Mouse (Mus musculus) CH12.LX (cell line): ENCODE results near the gene Gm10100.
"Not testable (repeated sequence)": the region's sequence is repeated elsewhere in the genome, so short reads cannot be mapped to it uniquely, and the experiment has no call there.

ENCODE experiments used
- CTCF ChIP-seq, 2 experiments: IDR thresholded peaks in 1 of 2; conservative IDR thresholded peaks in 1 of 2; 2 replicates each; pipeline ENCODE4 v1.5.1; 2011 to 2012; ENCODE audit warnings: low read depth in 2 of 2, low read length in 2 of 2, improper control_type of control experiment in 1 of 2, inconsistent platforms in 1 of 2, mild to moderate bottlenecking in 1 of 2, moderate library complexity in 1 of 2
- JUND ChIP-seq: conservative IDR thresholded peaks from 2 replicates; pipeline ENCODE4 v1.6.1; 2011; ENCODE audit warnings: low read depth, low read length, improper control_type of control experiment
- MYC ChIP-seq: IDR thresholded peaks from 2 replicates; pipeline ENCODE4 v1.6.1; 2011; ENCODE audit warnings: low read depth, mild to moderate bottlenecking, improper control_type of control experiment, low read length
- POLR2A ChIP-seq: IDR thresholded peaks from 2 replicates; pipeline ENCODE4 v1.6.1; 2011; ENCODE audit warnings: low read depth, mild to moderate bottlenecking, improper control_type of control experiment, low read length
- SMC3 ChIP-seq: IDR thresholded peaks from 2 replicates; pipeline ENCODE4 v1.6.1; 2011; ENCODE audit warnings: low read depth, low read length, improper control_type of control experiment
- UBTF ChIP-seq: IDR thresholded peaks from 2 replicates; pipeline ENCODE4 v1.6.1; 2012; ENCODE audit warnings: low read depth, mild to moderate bottlenecking, inconsistent platforms, low read length, improper control_type of control experiment, moderate library complexity
- ZC3H11A ChIP-seq: IDR thresholded peaks from 2 replicates; pipeline ENCODE4 v1.6.1; 2012; ENCODE audit warnings: low read depth, mild to moderate bottlenecking, inconsistent platforms, low read length, improper control_type of control experiment
- ZNF384 ChIP-seq: IDR thresholded peaks from 2 replicates; pipeline ENCODE4 v1.6.1; 2012; ENCODE audit warnings: low read depth, low read length, improper control_type of control experiment, inconsistent platforms

GRCm38 (mm10) chr10:77759582-77759981, 33.3 kb downstream of the Gm10100 start, which contains the start of gene Gm3233:
- not testable (repeated sequence) for TF ChIP-seq POLR2A; MYC; UBTF; JUND; CTCF (conservative IDR thresholded peaks at IDR 0.05 in 1 of 2, IDR thresholded peaks at IDR 0.05 in 1 of 2; ENCODE audit: low read depth in 2 of 2, low read length in 2 of 2); ZNF384; ZC3H11A; SMC3
